Mouse (Mus musculus) brain, embryonic 14.5 days (tissue): Measurements from ENCODE around the gene Spred2.

Experiments
- CTCF ChIP-seq: fragments of 200-500 bp; IDR thresholded peaks from 2 replicates; pipeline ENCODE4 v1.5.1; 2012; ENCODE audit warnings: inconsistent platforms, mild to moderate bottlenecking, moderate library complexity, borderline replicate concordance; ENCODE audit not compliant: insufficient read depth, insufficient read length; ENCODE audit errors: extremely low read depth
- POLR2A ChIP-seq: fragments of 200-500 bp; IDR thresholded peaks from 2 replicates; pipeline ENCODE4 v1.6.1; 2012; ENCODE audit warnings: mild to moderate bottlenecking, inconsistent platforms, borderline replicate concordance; ENCODE audit not compliant: poor library complexity, insufficient read depth, insufficient read length, severe bottlenecking; ENCODE audit errors: extremely low read depth

GRCm38 (mm10) chr11:19994262-19994790 lies 70.2 kb downstream of the Spred2 start:
- TF ChIP-seq CTCF = no peak
- TF ChIP-seq POLR2A = no peak
